Mouse (Mus musculus) kidney, embryonic 16.5 days (tissue): ENCODE measurements at regions not wholly inside any gene's neighbourhood (a gene's known extent, or its start where the extent isn't known, plus 50 kb on each side); places are given as distances from the start of the nearest gene placed in this dataset.

Experiments used
- ATAC-seq: fragments of 200-750 bp; cut with Nextera tagmentation; 2 replicates; pipeline ENCODE4 v1.8.0; 2017; ENCODE audit warnings: moderate TSS enrichment; ENCODE audit not compliant: low FRiP score, low TSS enrichment
- H3K27ac ChIP-seq: fragments of 300-500 bp; sonication (generic); 2 replicates; pipeline ENCODE4 v1.5.1; 2014; ENCODE audit warnings: low read length
- H3K27me3 ChIP-seq: fragments of 300-500 bp; sonication (generic); 2 replicates; pipeline ENCODE4 v1.6.1; 2014; ENCODE audit warnings: low read length, control low read depth, mixed read lengths; ENCODE audit not compliant: insufficient read depth
- H3K36me3 ChIP-seq: fragments of 300-500 bp; sonication (generic); 2 replicates; pipeline ENCODE4 v1.6.1; 2014; ENCODE audit warnings: low read length, control low read depth, mixed read lengths; ENCODE audit not compliant: insufficient read depth
- H3K4me1 ChIP-seq: fragments of 300-500 bp; sonication (generic); 2 replicates; pipeline ENCODE4 v1.6.1; 2014; ENCODE audit warnings: low read length, control low read depth, mixed read lengths; ENCODE audit not compliant: insufficient read depth
- H3K4me2 ChIP-seq: fragments of 300-500 bp; sonication (generic); replicated peaks from 2 replicates; pipeline ENCODE4 v1.6.1; 2014; ENCODE audit warnings: low read depth, low read length
- H3K4me3 ChIP-seq: fragments of 300-500 bp; sonication (generic); 2 replicates; pipeline ENCODE4 v1.5.1; 2014; ENCODE audit warnings: mild to moderate bottlenecking, low read length
- H3K9ac ChIP-seq: fragments of 300-500 bp; sonication (generic); replicated peaks from 2 replicates; pipeline ENCODE4 v1.6.1; 2014; ENCODE audit warnings: low read length
- H3K9me3 ChIP-seq: fragments of 300-500 bp; sonication (generic); 2 replicates; pipeline ENCODE4 v1.6.1; 2016; ENCODE audit warnings: low read length, control low read depth
- WGBS: fragments of 180-500 bp; shearing (Covaris S2); extraction: QIAGEN DNeasy Blood & Tissue Kit; methylation state at CpG from one replicate; pipeline ENCODE4 v1.1.7; 2014; 5-methylcytosine and 5-hydroxymethylcytosine counted together

GRCm38 (mm10) chr15:63410994-63411770, 433.8 kb downstream of the Gsdmc2 start:
- Histone ChIP-seq H3K27me3 (no peaks in the 10 kb centered on the region), H3K4me3 (no peak overlapping the region), H3K4me1 (no peaks in the 10 kb centered on the region), H3K9ac (no peak overlapping the region), H3K27ac (peak overlapping the region; percentile 65), H3K4me2 (0 out of 2 replicates have a peak overlapping the region, but pooled peaks have one; percentile 18), H3K9me3 (no peaks in the 10 kb centered on the region), H3K36me3 (no peaks in the 10 kb centered on the region)
- ATAC-seq: peak; percentile 90
- 37% methylated on average over 11 of the region's 11 CpGs for whole genome bisulfite sequencing

GRCm38 (mm10) chr15:63400445-63400844, 444.5 kb downstream of the Gsdmc2 start:
- no peak overlapping the region for H3K27ac ChIP-seq
- no peaks in the 10 kb centered on the region for H3K9me3 ChIP-seq
- no peaks in the 10 kb centered on the region for H3K27me3 ChIP-seq
- no peaks in the 10 kb centered on the region for H3K36me3 ChIP-seq
- WGBS: 64% methylated on average over 3 of the region's 3 CpGs
- H3K4me2 ChIP-seq: no peak overlapping the region
- H3K4me1 ChIP-seq: no peaks in the 10 kb centered on the region
- no peak overlapping the region for H3K4me3 ChIP-seq
- no peak for ATAC-seq
- no peak overlapping the region for H3K9ac ChIP-seq

- H3K9me3 ChIP-seq: no peaks in the 10 kb centered on the region
- H3K4me1 ChIP-seq: no peaks in the 10 kb centered on the region
- H3K4me3 ChIP-seq: no peak overlapping the region
- no peak overlapping the region for H3K27ac ChIP-seq
- H3K36me3 ChIP-seq: no peaks in the 10 kb centered on the region
- ATAC-seq: no peak
- no peak overlapping the region for H3K4me2 ChIP-seq
- 79% methylated on average over 1 of the region's 1 CpGs for WGBS
- H3K27me3 ChIP-seq: no peaks in the 10 kb centered on the region
- no peak overlapping the region for H3K9ac ChIP-seq
Measured at GRCm38 (mm10) chr15:63400011-63400410, 445.0 kb downstream of the Gsdmc2 start.

- Histone ChIP-seq H3K4me2 (no peak overlapping the region), H3K9me3 (no peaks in the 10 kb centered on the region), H3K36me3 (no peaks in the 10 kb centered on the region), H3K4me1 (no peaks in the 10 kb centered on the region), H3K27ac (no peak overlapping the region), H3K27me3 (no peaks in the 10 kb centered on the region), H3K9ac (no peak overlapping the region), H3K4me3 (no peak overlapping the region)
- ATAC-seq: no peak
- whole genome bisulfite sequencing: 95% methylated on average over 3 of the region's 3 CpGs
Measured at GRCm38 (mm10) chr15:63397485-63397884, 447.5 kb downstream of the Gsdmc2 start.

- Histone ChIP-seq H3K27me3 (no peaks in the 10 kb centered on the region), H3K36me3 (no peaks in the 10 kb centered on the region), H3K9me3 (no peaks in the 10 kb centered on the region), H3K9ac (no peak overlapping the region), H3K27ac (no peak overlapping the region), H3K4me2 (no peak overlapping the region), H3K4me3 (no peak overlapping the region), H3K4me1 (no peaks in the 10 kb centered on the region)
- no peak for ATAC-seq
- 85% methylated on average over 2 of the region's 2 CpGs for WGBS
Measured at GRCm38 (mm10) chr15:63377258-63377657, 467.7 kb downstream of the Gsdmc2 start.

GRCm38 (mm10) chr15:63371328-63372023, 473.5 kb downstream of the Gsdmc2 start:
- Histone ChIP-seq H3K4me2 (no peak overlapping the region), H3K9me3 (no peaks in the 10 kb centered on the region), H3K36me3 (no peaks in the 10 kb centered on the region), H3K27me3 (no peaks in the 10 kb centered on the region), H3K4me3 (no peak overlapping the region), H3K4me1 (no peaks in the 10 kb centered on the region), H3K9ac (no peak overlapping the region), H3K27ac (peak overlapping the region; percentile 32)
- 24% methylated on average over 4 of the region's 4 CpGs for WGBS
- peak; percentile 96 for ATAC-seq

GRCm38 (mm10) chr15:63364473-63364872, 480.5 kb downstream of the Gsdmc2 start:
- ATAC-seq: no peak
- Histone ChIP-seq H3K4me2 (no peak overlapping the region), H3K9me3 (no peaks in the 10 kb centered on the region), H3K4me3 (no peak overlapping the region), H3K27ac (no peak overlapping the region), H3K9ac (no peak overlapping the region), H3K27me3 (no peaks in the 10 kb centered on the region), H3K4me1 (no peaks in the 10 kb centered on the region), H3K36me3 (no peaks in the 10 kb centered on the region)
- WGBS: 79% methylated on average over 1 of the region's 1 CpGs

GRCm38 (mm10) chr15:63360402-63360801, 484.6 kb downstream of the Gsdmc2 start:
- 66% methylated on average over 7 of the region's 7 CpGs for WGBS
- no peak overlapping the region for H3K4me3 ChIP-seq
- no peaks in the 10 kb centered on the region for H3K36me3 ChIP-seq
- no peak overlapping the region for H3K9ac ChIP-seq
- H3K27me3 ChIP-seq: no peaks in the 10 kb centered on the region
- no peak overlapping the region for H3K27ac ChIP-seq
- no peak overlapping the region for H3K4me2 ChIP-seq
- H3K4me1 ChIP-seq: no peaks in the 10 kb centered on the region
- no peaks in the 10 kb centered on the region for H3K9me3 ChIP-seq
- no peak for ATAC-seq

- Histone ChIP-seq H3K9me3 (no peaks in the 10 kb centered on the region; the same call in 1 of the 2 replicates), H3K4me3 (no peak overlapping the region), H3K4me1 (peaks cover 14% of the 10 kb centered on the region; the same call in 1 of the 2 replicates), H3K27me3 (no peaks in the 10 kb centered on the region), H3K4me2 (no peak overlapping the region), H3K9ac (no peak overlapping the region), H3K36me3 (no peaks in the 10 kb centered on the region), H3K27ac (no peak overlapping the region)
- no peak for ATAC-seq
- WGBS: 79% methylated on average over 2 of the region's 2 CpGs
Measured at GRCm38 (mm10) chr15:63341730-63342129, 503.2 kb downstream of the Gsdmc2 start.
